Mouse (Mus musculus) heart, adult 11 months (tissue): Measurements from ENCODE around the gene Kcnab2.

Experiments used
- DNase-seq: peaks from one replicate; pipeline ENCODE4 v3.0.0; 2022

Kcnab2 gene

GRCm38 (mm10) chr4:152448666-152449018 lies 29.0 kb downstream of the Kcnab2 start:
- DNase-seq: peak; percentile 96

- no peak for DNase-seq
Observed at GRCm38 (mm10) chr4:152447731-152448665, 29.7 kb downstream of the Kcnab2 start.

GRCm38 (mm10) chr4:152446178-152446577 lies 31.5 kb downstream of the Kcnab2 start:
- peak; percentile 97 for DNase-seq

- no peak for DNase-seq
Observed at GRCm38 (mm10) chr4:152441536-152441935, 36.1 kb downstream of the Kcnab2 start.

- DNase-seq: no peak
Observed at GRCm38 (mm10) chr4:152440882-152441281, 36.8 kb downstream of the Kcnab2 start.

GRCm38 (mm10) chr4:152435255-152435654 lies 42.4 kb downstream of the Kcnab2 start:
- peak; percentile 93 for DNase-seq

GRCm38 (mm10) chr4:152434836-152435235 lies 42.8 kb downstream of the Kcnab2 start:
- DNase-seq: peak; percentile 95

- no peak for DNase-seq
Observed at GRCm38 (mm10) chr4:152432308-152432707, 45.4 kb downstream of the Kcnab2 start.

GRCm38 (mm10) chr4:152428259-152428658 lies 49.4 kb downstream of the Kcnab2 start:
- DNase-seq: no peak

- DNase-seq: no peak
Observed at GRCm38 (mm10) chr4:152424922-152425321, 52.7 kb downstream of the Kcnab2 start.

GRCm38 (mm10) chr4:152424341-152424740 lies 53.3 kb downstream of the Kcnab2 start:
- DNase-seq: no peak

GRCm38 (mm10) chr4:152423576-152423975 lies 54.1 kb downstream of the Kcnab2 start:
- DNase-seq: no peak

- no peak for DNase-seq
Observed at GRCm38 (mm10) chr4:152418229-152419060, 59.2 kb downstream of the Kcnab2 start.

- DNase-seq: no peak
Observed at GRCm38 (mm10) chr4:152412524-152413080, 65.1 kb downstream of the Kcnab2 start.

GRCm38 (mm10) chr4:152410961-152411360 lies 66.7 kb downstream of the Kcnab2 start:
- DNase-seq: no peak

- no peak for DNase-seq
Observed at GRCm38 (mm10) chr4:152406531-152406930, 71.1 kb downstream of the Kcnab2 start.

GRCm38 (mm10) chr4:152405671-152406201 lies 71.9 kb downstream of the Kcnab2 start:
- DNase-seq: no peak

GRCm38 (mm10) chr4:152405143-152405542 lies 72.5 kb downstream of the Kcnab2 start:
- DNase-seq: no peak

GRCm38 (mm10) chr4:152398926-152399325 lies 78.7 kb downstream of the Kcnab2 start:
- DNase-seq: no peak

GRCm38 (mm10) chr4:152392627-152393026 lies 85.0 kb downstream of the Kcnab2 start:
- DNase-seq: no peak

- no peak for DNase-seq
Observed at GRCm38 (mm10) chr4:152392192-152392591, 85.5 kb downstream of the Kcnab2 start.

- DNase-seq: no peak
Observed at GRCm38 (mm10) chr4:152385644-152386043, 92.0 kb downstream of the Kcnab2 start.
